Mouse (Mus musculus) cerebellum, adult 2 months (tissue): ENCODE measurements around the gene Ndufc2.

Experiments
- CTCF ChIP-seq: fragments of 200-500 bp; IDR thresholded peaks from 2 replicates; pipeline ENCODE4 v1.5.1; 2011; ENCODE audit warnings: low read depth, mild to moderate bottlenecking, control low read depth, low read length, moderate library complexity, borderline replicate concordance; ENCODE audit not compliant: insufficient read depth
- POLR2A ChIP-seq: fragments of 200-500 bp; IDR thresholded peaks from 2 replicates; pipeline ENCODE4 v1.6.1; 2011; ENCODE audit warnings: low read length, control low read depth, borderline replicate concordance; ENCODE audit not compliant: insufficient read depth

GRCm38 (mm10) chr7:97434517-97434916 lies 34.7 kb downstream of the Ndufc2 start:
- TF ChIP-seq CTCF (no peak), POLR2A (no peak)
